Mouse (Mus musculus): ENCODE data around the gene Cd72.

Gene Cd72

DNA sequence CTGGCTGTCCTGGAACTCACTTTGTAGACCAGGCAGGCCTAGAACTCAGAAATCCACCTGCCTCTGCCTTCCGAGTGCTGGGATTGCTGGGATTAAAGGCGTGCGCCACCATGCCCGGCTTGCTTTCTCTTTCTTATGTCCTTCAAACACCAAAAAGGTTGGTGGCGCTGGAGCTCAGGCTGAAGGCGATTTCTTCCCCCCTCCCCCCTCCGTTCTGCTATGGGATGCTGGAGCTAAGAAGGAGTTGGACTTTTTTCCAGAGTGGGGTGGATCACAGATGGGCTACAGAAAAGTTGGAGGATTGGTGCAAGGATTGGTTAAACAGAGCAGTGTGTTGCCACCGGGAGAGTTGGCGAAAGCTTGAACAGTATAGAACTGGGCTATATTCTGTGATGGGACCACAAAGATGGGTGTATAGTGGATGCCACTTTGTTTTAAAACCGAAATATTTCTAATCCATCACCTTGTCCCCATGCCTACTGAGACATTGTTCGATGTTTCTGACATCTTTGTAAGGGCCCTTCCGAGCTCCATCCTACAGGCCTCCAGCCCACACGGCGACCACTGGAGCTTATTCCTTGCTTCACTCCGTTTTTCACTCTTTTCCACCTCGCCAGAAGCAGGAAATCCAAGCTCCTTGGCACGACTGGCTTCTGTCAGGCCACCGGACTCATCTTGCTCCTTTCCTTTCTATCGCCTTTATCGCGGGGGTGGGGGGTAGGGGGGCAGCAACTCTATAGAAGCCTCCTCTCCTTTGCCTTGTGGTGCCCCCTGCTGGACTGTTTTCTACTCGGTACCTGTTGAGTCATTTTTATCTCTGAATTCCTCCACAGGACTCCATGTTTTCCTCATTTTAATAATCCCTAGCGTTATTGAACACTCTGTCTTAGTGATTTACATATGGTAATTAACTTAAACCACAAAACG, 24.7 kb upstream of the Cd72 start:
- DNase-seq (ENCODE audit: low read depth, low spot score), result no peak

DNA sequence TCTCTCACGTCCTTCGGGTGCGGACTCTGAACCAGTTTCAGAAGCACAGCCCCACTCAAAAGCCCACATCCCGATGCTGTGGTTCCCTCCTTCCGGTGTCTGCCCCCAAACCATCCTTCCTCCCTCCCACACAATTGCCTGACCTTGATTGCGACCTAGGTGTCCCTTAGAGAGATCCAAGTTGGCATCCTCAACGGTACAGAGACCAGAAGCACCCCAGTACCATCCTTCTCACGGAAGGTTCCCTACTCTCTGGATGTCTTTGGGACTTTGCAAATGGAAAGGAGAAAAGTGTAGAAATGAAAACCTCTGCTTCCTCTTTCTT, 24.1 kb upstream of the Cd72 start:
- no peak for DNase-seq (ENCODE audit: low read depth, low spot score)

DNA sequence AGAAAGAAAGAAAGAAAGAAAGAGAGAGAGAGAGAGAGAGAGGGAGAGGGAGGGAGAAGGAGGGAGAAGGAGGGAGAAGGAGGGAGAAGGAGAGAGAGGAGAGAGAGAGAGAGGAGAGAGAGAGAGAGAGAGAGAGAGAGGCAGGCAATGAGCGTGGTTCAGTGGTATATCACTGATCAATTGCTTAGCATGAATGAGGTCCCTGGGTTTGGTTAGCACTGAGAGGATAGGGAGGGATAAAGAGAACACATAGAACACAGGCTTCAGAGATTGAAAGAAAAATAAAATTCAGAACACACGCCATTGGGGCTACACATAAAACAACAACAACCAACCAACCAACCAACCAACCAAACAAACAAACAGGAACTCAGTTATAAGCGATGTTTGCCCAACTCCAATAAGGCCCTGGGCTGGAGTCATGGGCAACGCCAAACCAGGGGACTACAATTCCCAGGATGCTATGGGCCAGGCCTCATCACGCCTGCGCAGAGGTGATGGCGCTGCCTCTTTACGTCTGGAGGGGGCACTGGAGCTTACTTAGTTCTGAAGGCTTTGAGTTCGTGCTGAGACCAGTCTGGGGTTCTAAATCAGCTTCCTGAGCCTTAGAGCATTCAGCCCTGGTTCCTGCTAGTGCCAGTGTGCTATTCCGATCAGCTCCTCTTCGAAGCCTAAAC, 23.6 kb upstream of the Cd72 start:
- peak; percentile 73 for DNase-seq (ENCODE audit: low read depth, low spot score)

DNA sequence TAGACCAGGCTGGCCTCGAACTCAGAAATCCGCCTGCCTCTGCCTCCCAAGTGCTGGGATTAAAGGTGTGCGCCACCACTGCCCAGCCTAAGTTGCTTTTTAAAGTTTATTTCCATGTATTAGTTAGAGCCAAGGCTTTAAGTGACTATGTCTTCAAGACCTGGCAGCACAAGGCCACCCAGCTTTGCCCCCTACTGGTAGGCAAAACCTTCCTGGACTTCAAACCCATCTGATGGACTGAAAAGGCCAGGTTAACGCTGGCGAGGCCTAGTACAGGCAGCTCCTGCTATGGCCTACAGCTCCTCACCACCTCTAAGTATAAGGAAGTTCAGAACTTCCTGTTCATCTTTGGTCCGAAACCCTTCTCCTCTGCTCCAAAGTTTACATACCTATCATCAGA, 22.2 kb upstream of the Cd72 start:
- no peak for DNase-seq (ENCODE audit: low read depth, low spot score)

DNA sequence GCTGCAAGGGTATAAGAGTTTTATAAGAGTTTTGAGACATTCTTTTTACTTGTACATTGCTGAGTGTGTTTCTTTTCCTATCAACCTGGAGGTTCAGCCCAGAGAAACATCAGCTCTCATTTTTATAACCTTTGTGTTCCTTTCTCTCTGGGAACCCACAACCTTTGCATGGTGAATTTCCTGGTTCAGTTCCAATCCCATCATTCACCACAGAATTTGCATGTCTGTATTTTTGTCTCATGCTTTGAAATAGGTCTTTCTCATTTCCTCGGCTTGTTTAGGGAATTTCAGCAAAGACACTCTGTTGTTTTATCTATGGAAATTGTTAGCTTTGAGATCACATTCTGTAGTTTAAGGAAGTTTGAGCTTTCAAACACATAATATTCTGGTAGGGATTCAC, 19.2 kb upstream of the Cd72 start:
- no peak for DNase-seq (ENCODE audit: low read depth, low spot score)

DNA sequence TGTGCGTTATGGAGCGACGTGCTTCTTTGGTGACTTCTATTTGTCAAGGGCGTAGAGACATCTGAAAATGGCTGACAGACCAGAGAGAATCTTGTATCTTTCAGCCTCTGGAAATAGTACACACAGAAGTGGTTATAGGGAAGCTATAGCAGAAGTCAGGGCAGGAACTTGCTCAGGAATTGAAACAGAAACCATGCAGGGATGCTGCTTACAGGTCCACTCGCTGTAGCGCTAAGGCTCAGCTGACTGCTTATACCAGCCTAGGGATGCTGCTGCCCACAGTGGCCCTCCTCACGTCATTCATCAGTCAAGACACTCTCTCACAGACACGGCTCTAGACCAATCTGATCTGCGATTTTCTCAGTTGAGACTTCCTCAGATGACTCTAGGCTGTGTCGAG, 15.9 kb upstream of the Cd72 start:
- DNase-seq (ENCODE audit: low read depth, low spot score), result no peak

DNA sequence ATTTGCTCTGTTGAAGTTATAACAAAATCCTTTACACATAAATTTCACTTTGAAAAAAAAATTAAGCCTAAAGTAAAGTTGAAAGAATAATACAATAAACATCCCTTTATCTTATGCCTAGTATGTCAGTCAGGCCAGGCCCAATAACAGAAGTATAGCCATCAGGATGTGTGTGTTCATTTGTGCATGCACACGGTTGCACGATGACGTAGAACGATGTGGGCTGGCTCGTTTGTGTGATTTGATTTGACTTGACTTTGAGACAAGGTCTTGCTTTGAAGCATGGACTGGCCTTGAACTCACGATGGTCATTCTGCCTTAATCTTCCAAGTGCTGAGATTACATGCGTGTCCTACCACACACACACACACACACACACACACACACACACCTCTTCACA, 12.4 kb upstream of the Cd72 start:
- no peak for DNase-seq (ENCODE audit: low read depth, low spot score)

DNA sequence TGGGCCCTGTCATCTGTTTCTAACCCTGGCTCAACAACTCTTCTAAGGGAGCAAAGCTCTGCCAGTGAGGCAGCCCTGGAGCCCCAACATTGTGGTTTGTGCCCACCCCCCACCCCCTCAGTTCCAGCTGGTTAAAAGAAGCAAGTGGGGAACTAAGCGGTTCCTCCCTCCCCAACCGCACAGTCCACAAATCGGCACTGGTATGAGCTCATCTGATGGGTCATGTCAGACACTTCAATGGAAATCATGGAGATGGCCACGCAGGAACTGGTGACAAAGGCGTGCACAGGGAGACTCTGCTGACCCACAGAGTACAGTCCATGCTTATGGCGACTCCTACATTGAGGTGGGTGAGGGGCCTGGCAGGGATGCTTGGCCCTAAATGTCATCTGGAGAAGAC, 11.5 kb upstream of the Cd72 start:
- no peak for DNase-seq (ENCODE audit: low read depth, low spot score)

DNA sequence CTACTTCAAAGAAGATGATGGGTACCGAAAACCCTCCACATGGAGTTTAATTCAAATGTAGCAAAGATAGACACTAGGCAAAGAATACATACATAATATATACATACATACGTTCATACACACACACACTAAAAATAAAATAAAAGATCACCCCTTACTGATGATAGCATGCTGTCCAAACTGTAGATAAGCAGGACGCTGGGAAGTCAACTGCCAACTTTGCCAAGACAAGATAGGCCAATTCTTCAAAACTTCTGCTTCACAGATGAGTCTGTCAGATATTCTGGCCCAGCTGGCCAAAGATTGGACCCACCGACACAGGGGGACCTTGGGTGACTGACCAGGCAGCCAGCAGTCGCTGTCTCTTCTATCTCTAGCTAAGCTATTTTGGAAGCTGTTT, 8.7 kb upstream of the Cd72 start:
- no peak for DNase-seq (ENCODE audit: low read depth, low spot score)

DNA sequence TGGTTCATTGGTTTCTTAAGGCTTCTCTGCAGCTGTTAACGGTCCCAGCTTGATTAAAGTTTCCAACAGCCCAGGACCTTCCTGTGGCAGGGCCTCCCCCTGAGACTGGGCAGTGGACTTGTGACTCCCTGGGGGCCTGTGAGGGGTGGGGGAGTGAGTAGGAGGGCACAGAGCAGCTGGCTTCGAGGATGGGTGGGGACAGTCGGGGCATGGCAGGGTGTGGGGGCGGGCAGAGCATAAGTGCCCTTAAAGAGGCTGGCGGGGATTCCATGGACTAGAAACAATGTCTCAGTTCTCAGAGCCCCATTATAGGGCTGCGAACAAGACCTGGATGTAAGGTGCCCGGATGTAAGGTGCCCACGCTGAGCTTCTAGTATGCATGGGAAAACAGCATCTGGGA, 2.7 kb upstream of the Cd72 start:
- DNase-seq (ENCODE audit: low read depth, low spot score), result no peak

DNA sequence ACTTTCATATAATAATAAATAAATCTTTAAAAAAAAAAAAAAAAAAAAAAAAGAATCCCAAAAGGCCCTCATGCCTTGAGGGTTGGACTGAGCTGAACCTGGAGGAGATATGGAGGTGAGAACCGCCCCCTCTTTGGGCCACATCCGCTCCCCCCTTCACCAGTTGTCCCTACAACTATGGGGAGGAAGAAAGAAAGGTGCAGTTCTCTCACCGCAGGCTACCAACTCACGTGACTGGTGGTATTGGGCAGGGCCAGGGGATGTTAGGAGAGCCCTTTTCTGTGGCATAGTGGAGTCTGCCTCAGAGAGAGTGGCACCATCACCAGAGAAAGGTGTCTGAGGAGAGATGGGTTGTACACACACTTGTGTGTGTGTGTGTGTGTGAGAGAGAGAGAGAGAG, 2.0 kb upstream of the Cd72 start:
- DNase-seq (ENCODE audit: low read depth, low spot score), result no peak

DNA sequence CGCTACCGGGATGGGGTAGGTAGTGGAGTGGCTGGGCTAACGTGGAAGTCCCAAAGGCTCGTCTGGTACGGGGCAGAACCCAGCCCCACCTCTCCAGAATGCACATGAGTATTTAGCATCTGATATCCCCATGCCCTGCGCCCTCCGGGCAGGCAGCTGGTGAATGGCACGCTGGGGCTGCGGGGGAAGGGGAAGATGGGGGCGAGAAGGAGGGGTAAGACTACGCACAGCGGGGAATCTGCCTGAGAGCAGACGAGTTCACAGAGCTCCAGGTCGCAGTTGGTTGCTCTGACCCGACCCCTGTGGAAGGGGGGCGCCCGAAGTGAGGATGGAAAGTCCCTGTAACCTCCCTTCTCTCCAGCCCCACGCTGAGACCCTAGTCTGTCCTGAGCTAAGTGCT, 1.0 kb downstream of the Cd72 start:
- DNase-seq (ENCODE audit: low read depth, low spot score), result no peak

DNA sequence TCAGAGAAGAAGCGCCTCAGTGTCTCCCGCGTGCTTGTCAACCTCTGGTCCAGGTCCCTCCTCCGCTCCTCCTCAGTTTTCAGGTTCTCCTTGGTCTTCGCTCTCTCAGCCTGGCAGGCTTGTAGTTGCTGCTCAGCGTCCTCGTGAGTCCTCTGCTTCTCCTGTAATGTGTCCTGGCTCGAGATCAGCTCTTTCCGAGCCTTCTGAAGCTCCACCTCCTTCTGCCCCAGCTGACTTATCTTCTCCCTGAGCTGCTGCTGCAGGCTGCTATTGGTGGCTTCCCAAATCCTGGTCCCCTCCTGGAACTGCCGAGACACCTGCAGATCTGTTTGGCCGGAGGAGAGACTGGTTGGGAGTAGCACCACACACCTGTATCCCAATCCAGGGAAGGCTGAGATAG, 2.1 kb downstream of the Cd72 start:
- DNase-seq (ENCODE audit: low read depth, low spot score), result no peak

DNA sequence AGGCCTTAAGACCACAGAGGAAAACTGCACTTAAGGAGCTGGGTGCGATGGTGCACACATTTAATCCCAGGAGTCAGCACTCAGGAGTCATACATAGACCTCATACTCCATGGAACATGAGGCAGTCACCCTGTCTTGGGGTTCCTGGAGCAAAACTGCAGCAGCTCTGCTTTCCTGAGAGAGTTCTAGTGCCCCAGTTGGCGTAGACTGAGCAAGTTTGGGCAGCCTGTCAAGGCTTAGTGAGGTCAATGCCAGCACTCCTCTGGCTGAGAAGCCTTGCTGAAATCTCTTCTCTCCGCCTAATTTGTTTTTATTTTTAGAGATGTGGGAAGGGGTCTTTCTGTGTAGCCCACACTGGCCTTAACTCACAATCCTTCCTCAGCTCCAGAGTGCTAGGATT, 5.9 kb downstream of the Cd72 start:
- DNase-seq (ENCODE audit: low read depth, low spot score), result no peak

DNA sequence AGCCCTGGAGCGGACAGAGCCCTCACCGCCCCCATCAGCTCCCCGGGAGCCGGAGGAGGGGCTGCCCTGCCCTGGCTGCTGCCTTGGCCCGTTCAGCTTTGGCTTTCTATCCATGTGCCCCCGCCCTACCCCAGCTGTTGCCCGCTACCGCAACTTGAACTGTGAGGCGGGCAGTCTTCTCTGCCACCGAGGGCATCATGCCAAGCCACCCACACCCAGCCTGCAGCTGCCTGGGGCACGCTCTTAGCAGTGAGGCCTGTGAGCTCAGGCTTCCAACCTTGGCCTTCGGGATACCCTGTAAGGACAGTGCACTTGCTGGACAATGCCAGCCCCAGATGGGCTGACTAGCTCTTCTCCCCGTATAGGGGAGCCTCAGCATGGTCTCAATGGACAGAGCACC, 7.2 kb downstream of the Cd72 start:
- DNase-seq (ENCODE audit: low read depth, low spot score), result no peak

DNA sequence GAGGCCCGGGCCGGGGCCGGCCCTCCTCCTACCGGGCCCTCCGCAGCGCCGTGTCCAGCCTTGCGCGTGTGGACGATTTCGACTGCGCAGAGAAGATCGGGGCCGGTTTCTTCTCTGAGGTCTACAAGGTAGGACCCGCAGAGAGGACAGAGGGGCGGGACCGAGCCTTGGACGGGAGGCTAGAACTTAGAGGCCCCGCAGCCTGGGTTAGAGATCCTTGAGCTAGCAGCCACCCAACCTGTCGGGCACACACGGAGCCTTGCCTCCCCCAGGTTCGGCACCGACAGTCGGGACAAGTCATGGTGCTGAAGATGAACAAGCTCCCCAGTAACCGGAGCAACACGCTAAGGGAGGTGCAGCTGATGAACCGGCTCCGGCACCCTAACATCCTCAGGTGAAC, 10.9 kb downstream of the Cd72 start:
- no peak for DNase-seq (ENCODE audit: low read depth, low spot score)

DNA sequence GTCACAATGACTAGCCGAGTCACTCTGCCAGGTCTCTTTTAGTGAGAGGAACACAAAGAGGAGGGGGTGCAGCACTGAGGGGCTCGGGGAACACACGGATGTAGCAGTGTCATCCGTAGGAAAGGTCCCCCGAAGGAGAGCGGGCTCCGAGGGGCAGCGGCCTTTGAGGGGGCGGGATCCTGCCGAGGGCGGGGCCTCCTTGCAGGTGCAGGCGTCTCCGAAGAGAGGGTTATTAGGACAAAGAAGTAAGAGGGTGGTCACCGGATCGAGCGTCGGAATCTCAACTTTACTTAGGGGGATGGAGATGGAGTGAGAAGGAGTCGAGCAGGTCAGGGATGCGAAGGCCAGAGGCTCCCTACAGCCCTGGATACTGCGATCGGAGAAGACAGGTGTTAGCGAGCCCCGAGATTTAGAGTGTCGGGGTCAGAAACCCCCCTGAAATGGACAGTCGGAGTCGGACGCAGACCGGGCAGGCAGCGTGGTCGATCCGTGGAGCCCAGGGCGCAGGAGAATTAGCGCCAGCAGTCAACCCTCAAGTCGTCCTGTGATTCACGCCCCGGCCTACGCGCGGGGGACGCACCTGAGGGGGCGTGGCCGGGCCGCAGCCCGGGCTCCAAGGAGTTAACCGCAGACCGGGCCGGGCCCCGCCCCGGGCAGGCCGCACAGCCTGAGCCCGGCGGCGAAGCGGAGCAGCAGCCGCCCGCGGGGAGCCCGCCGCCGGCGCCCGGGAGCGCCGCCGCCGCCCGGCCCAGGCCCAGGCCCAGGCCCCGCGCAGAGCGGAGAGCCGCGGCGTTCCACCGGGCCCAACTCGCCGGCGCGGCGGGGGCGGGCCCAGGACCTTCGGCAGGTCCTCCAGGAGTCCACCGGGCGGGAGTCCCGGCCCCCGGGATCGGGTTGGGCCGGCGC, 11.7 kb downstream of the Cd72 start:
- DNase-seq (ENCODE audit: low read depth, low spot score), result no peak

DNA sequence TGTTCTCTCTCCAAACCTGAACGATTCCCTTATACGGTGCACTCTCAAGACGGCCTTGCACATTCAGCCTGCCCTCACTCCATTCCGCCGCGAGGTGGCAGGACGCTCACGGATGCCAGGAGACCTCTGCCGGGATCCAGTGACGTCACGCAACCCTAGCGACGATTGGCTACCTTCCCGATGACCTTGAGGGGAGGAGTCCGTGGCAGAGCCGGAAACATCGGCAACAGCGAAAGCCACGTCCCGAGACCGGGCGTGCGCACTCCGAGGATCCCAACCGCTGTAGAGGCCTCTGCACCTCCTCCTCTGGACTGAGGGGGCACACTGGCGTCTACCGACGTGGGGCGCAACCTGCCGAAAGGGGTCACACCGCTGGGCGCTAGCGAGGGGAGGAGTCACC, 12.4 kb downstream of the Cd72 start:
- peak; percentile 98 for DNase-seq (ENCODE audit: low read depth, low spot score)

DNA sequence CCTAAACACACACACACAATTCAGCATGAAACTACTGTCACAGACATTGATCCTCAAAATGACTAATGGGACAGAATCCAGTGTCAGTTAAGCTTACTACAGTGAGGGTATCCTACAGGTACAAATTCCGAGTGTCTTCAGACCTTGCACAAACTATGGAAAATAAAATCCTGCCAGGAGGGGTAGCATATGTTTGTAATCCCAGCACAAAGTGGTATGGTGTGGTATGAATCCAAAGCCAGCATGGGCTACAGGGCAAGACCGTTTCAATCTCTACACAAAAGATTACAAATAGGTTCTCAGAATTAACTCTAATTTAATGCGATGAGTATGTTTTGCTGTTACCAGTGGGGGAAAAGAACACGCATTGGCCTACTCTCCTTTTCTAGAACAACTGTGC, 12.8 kb downstream of the Cd72 start, which contains the start of gene Tesk1:
TSS of gene Tesk1 (plus strand) at position 301 of the 400 bp plus-strand sequence.
- DNase-seq (ENCODE audit: low read depth, low spot score), result no peak

DNA sequence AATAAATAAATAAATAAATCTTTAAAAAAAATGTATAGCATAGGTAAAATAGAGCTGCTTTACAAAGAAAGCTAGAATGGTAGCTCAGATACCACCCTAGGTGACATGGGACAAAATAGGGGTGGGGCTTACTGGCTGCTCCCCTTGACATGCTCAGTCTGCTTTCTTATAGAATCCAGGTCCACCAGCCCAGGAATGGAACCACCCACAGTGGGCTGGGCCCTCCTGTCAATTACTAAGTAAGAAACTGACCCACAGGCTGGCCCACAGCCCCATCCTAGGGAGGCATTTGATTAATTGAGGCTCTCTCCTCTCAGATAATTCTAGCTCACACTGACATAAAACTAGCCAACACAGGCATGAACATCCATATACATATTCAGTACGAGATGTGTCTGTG, 21.6 kb downstream of the Cd72 start:
- no peak for DNase-seq (ENCODE audit: low read depth, low spot score)

DNA sequence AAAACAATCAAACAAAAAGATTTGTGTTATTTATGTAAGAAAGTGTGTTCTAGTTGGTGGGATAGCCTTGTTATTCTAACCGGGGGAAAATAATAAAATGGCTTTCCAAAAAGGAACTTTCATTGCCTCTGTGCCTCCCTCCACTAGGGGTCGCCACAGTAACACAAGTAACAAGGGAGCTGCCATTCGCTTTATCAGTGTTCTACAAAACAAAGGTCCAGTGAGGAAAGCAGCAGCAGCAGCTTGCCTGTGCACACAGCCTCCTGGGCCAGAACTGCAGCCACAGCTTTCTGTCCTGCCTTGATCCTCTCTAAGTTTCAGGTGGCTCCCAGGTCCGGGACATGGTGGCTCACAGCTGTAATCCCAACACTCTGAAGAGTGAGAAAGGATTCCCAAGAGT, 22.7 kb downstream of the Cd72 start:
- DNase-seq (ENCODE audit: low read depth, low spot score), result no peak

DNA sequence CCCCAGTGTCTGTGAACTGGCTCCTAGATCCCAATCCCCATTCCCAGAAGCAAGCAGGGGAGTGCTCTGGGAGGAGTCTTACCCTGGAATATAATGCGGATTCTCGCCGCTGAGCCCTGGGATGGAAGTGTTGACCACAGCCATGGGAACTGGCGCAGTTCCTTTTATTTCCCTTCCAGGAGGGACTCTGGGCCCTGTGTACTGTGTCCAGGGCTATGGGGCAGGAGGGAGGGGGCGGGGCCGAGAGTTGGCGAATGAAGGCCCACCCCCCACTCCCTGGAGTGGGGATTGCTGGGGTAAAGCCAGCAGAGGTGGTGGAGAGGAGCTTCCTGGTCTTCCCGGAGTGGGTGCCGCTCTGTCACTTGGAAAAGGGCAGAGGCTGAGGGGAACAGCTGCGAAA, 25.5 kb downstream of the Cd72 start, which contains the start of gene Fam166b:
TSS of gene Fam166b (minus strand) at position 189 of the 400 bp plus-strand sequence.
- no peak for DNase-seq (ENCODE audit: low read depth, low spot score)

Data from WW6 (cell line).